Mouse (Mus musculus): ENCODE results near the gene Insl6. TPM values are rescaled to one million over a fixed set of nuclear protein-coding genes. Genes with fewer than 3 reads are reported as not detected.

The Insl6 gene
- polyA plus RNA-seq, 1 experiment = 0.18 TPM

- no peak for TF ChIP-seq GATA1 (IDR thresholded peaks at IDR 0.05; ENCODE audit: low read length)
Measured at GRCm38 (mm10) chr19:29363557-29363956, 38.4 kb upstream of the Insl6 start.

GRCm38 (mm10) chr19:29362173-29362930 lies 37.2 kb upstream of the Insl6 start:
- no peak for TF ChIP-seq GATA1 (IDR thresholded peaks at IDR 0.05; ENCODE audit: low read length)

DNA sequence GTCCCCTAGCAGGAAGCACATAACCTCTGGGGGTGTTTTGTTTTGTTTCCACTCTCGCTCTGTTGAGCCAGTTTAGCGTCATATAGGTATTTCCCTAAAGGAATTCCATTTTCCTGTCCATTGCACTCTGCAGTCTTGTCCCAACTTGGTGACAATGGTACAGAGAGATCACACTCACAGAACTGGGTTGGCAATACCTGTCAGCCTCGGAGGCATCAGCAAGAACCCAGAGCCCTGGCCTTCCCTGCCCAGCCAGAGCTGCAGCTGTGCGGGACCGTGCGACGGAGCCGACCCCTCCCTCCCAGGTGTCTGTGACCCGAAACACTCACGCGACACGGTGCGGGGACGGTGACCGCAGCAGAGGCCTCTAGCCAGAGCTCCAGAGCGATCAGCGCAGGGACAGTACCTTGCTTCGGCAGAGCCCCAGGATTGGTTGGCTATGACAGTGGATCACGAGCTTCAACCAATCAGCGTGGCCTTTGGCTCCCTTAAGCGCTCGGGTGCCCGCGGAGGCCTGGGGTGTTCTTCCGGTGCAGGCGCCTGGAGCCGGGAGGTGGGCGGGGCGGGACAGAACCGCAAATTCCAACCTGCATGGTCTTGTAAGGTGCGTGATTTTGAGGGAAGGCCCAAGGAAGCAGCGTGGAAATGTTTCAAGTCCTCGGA lies 36.4 kb upstream of the Insl6 start:
- no peak for TF ChIP-seq GATA1 (IDR thresholded peaks at IDR 0.05; ENCODE audit: low read length)

DNA sequence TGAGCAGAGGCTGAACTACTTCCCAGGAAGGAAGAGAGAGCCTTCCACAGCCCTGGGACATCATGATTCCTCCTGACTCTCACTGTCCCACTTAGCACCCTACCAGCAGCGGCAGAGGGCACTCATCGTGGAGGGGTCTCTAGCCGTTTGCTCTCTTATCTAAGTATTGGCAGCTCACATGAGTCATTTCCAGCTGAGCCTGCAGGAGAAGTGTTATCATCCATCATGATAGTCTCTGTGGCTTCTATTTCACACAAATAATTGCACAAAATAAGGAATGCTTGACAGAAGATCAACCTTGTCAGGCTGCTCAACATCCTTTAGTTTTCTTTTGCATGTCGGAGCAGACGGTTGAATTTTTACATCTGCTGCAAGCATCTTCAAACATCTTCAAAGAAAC lies 35.1 kb upstream of the Insl6 start:
- no peak for TF ChIP-seq GATA1 (IDR thresholded peaks at IDR 0.05; ENCODE audit: low read length)

GRCm38 (mm10) chr19:29356281-29356680 lies 31.1 kb upstream of the Insl6 start:
- TF ChIP-seq GATA1 (IDR thresholded peaks at IDR 0.05; ENCODE audit: low read length) = no peak

GRCm38 (mm10) chr19:29354895-29355877 lies 30.0 kb upstream of the Insl6 start:
- TF ChIP-seq GATA1 (IDR thresholded peaks at IDR 0.05; ENCODE audit: low read length) = no peak

- TF ChIP-seq GATA1 (IDR thresholded peaks at IDR 0.05; ENCODE audit: low read length) = no peak
Measured at GRCm38 (mm10) chr19:29350991-29351390, 25.8 kb upstream of the Insl6 start.

- TF ChIP-seq GATA1 (IDR thresholded peaks at IDR 0.05; ENCODE audit: low read length) = no peak
Measured at GRCm38 (mm10) chr19:29345636-29346035, 20.5 kb upstream of the Insl6 start.

- no peak for TF ChIP-seq GATA1 (IDR thresholded peaks at IDR 0.05; ENCODE audit: low read length)
Measured at GRCm38 (mm10) chr19:29344868-29345267, 19.7 kb upstream of the Insl6 start.

- TF ChIP-seq GATA1 (IDR thresholded peaks at IDR 0.05; ENCODE audit: low read length) = no peak
Measured at GRCm38 (mm10) chr19:29342281-29342680, 17.1 kb upstream of the Insl6 start.

- no peak for TF ChIP-seq GATA1 (IDR thresholded peaks at IDR 0.05; ENCODE audit: low read length)
Measured at GRCm38 (mm10) chr19:29341029-29341428, 15.9 kb upstream of the Insl6 start.

GRCm38 (mm10) chr19:29336624-29337023 lies 11.5 kb upstream of the Insl6 start:
- TF ChIP-seq GATA1 (IDR thresholded peaks at IDR 0.05; ENCODE audit: low read length) = no peak

GRCm38 (mm10) chr19:29334068-29334745 lies 9.1 kb upstream of the Insl6 start, which contains the start of gene Rln1:
Gene Rln1, minus strand, starts transcription at chr19:29334670.
- TF ChIP-seq GATA1 (IDR thresholded peaks at IDR 0.05; ENCODE audit: low read length) = no peak

- TF ChIP-seq GATA1 (IDR thresholded peaks at IDR 0.05; ENCODE audit: low read length) = no peak
Measured at GRCm38 (mm10) chr19:29326822-29327552, 1.8 kb upstream of the Insl6 start.

All from G1E-ER4 (cell line).